Mouse (Mus musculus): ENCODE results near the gene Frmpd2.

DNA sequence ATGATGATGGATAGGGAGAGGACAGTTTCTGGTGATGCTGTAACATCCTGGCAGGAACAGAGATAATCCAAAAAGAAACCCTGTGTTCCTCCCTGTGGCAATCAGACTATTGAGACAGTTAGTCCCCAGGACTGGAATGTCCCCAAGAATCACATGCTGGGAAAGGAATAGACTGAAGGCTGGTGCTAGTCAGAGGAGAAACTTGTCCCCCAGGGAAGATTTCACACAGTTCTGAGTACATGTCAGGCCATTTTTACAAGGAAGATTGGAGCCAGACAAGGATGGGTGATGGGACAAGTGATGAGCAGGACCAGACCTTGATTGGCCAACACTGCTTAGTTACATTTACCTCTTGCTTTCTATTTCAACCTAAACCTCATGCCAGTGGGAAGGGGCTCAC, 21.2 kb upstream of the Frmpd2 start:
- TF ChIP-seq CTCF (IDR thresholded peaks at IDR 0.05), result no peak
- no peak for TF ChIP-seq EP300 (IDR thresholded peaks at IDR 0.05)
